Mouse (Mus musculus) testis, adult 2 months (tissue): ENCODE measurements around the gene Tpx2. TPM values are rescaled to one million over a fixed set of nuclear protein-coding genes. Genes with fewer than 3 reads are reported as not detected.

Experiments used
- H3K27ac ChIP-seq: fragments of 200-500 bp; 2 replicates; pipeline ENCODE4 v1.5.1; 2012; ENCODE audit warnings: low read depth, low read length; ENCODE audit not compliant: control insufficient read depth, insufficient read depth
- H3K27me3 ChIP-seq: fragments of 200-500 bp; 2 replicates; pipeline ENCODE4 v1.6.1; 2012; ENCODE audit warnings: mild to moderate bottlenecking, low read length, moderate library complexity; ENCODE audit not compliant: control insufficient read depth, insufficient read depth
- H3K36me3 ChIP-seq: fragments of 200-500 bp; 2 replicates; pipeline ENCODE4 v1.6.1; 2012; ENCODE audit warnings: mild to moderate bottlenecking, low read length; ENCODE audit not compliant: control insufficient read depth, insufficient read depth
- H3K4me1 ChIP-seq: fragments of 200-500 bp; 2 replicates; pipeline ENCODE4 v1.6.1; 2012; ENCODE audit warnings: low read length; ENCODE audit not compliant: control insufficient read depth, insufficient read depth
- H3K4me3 ChIP-seq: fragments of 200-500 bp; 2 replicates; pipeline ENCODE4 v1.5.1; 2012; ENCODE audit warnings: low read depth, mild to moderate bottlenecking, low read length, moderate library complexity, mixed read lengths; ENCODE audit not compliant: control insufficient read depth
- CTCF ChIP-seq: fragments of 200-500 bp; IDR thresholded peaks from 2 replicates; pipeline ENCODE4 v1.5.1; 2012; ENCODE audit warnings: low read depth, mild to moderate bottlenecking, inconsistent platforms, low read length, moderate library complexity; ENCODE audit not compliant: control insufficient read depth, insufficient read depth, insufficient replicate concordance
- POLR2A ChIP-seq: fragments of 200-500 bp; IDR thresholded peaks from 2 replicates; pipeline ENCODE4 v1.6.1; 2012; ENCODE audit warnings: low read depth, mild to moderate bottlenecking, inconsistent platforms, low read length, moderate library complexity; ENCODE audit not compliant: control insufficient read depth
- polyA plus RNA-seq: library from polyadenylated mRNA; depleted of rRNA; stranded (reverse); fragments of >200 nt; gene quantifications from 2 replicates; pipeline ENCODE4 v1.2.3, GENCODE M21; 2012

The Tpx2 gene
- polyA plus RNA-seq, 1 experiment: 9.0 TPM

- Histone ChIP-seq H3K27me3 (no peaks in the 10 kb centered on the region), H3K36me3 (no peaks in the 10 kb centered on the region; the same call in 1 of the 2 replicates), H3K4me3 (no peak overlapping the region), H3K4me1 (no peaks in the 10 kb centered on the region; the same call in 1 of the 2 replicates), H3K27ac (no peak overlapping the region)
- TF ChIP-seq POLR2A (no peak), CTCF (no peak)
Observed at GRCm38 (mm10) chr2:152899011-152899410, 51.2 kb downstream of the Tpx2 start.

DNA sequence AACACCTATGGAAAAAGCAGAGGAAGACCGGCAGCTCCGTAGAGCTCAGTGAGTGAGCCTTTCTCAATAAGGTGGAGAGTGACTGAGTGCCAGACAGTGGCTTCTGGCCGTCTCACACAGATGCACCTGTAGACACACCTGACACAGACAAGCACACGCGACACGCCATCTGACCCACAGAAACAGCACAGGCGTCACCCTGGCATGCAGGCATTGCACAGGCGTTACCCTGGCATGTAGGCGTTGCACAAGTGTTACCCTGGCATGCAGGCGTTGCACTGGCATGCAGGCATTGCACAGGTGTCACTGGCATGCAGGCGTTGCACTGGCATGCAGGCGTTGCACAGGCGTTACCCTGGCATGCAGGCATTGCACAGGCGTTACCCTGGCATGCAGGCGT, 53.5 kb downstream of the Tpx2 start:
- H3K27me3 ChIP-seq: no peaks in the 10 kb centered on the region
- TF ChIP-seq POLR2A (no peak), CTCF (no peak)
- no peak overlapping the region for H3K27ac ChIP-seq
- no peak overlapping the region for H3K4me3 ChIP-seq
- no peaks in the 10 kb centered on the region for H3K36me3 ChIP-seq
- H3K4me1 ChIP-seq: no peaks in the 10 kb centered on the region; the same call in 1 of the 2 replicates

DNA sequence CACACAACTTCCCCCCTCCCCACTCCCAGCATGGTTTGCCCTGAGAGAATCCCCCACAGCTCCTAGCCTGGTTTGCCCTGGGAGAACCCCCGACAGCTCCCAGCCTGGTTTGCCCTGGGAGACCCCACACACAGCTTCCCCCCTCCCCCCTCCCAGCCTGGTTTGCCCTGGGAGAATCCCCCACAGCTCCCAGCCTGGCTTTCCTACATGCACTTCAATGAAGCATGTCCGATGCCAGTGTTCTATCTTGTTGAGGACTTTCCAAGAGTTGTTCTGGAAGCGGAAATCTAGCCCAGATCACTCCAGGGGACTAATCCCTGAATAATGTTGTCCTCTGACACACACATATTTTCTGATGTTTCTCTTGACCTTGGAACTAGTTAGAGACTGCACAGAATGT, 54.9 kb downstream of the Tpx2 start:
- Histone ChIP-seq H3K4me3 (no peak overlapping the region), H3K27ac (no peak overlapping the region), H3K27me3 (no peaks in the 10 kb centered on the region), H3K36me3 (no peaks in the 10 kb centered on the region), H3K4me1 (no peaks in the 10 kb centered on the region; the same call in 1 of the 2 replicates)
- no peak for TF ChIP-seq CTCF
- no peak for TF ChIP-seq POLR2A

DNA sequence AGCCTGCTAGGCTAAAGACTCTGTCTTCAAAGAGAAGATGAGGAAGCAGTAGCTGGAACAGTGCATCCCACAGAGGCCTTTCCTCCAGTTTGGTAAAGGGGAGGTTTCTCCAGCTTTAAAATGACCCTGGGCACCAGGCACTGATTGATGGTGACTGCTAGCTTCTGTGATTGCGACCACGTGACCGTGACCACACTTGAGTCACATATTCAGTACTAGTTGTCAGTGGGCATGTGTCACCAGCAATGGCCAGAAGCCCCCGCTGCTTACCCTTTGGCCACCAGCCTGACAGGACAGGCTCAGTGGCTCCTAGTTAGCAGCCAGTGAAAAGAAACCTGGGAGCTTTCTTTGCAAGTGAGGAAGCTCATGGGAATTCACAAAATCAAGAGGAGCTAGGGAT, 55.8 kb downstream of the Tpx2 start:
- H3K27ac ChIP-seq: no peak overlapping the region
- H3K36me3 ChIP-seq: no peaks in the 10 kb centered on the region
- TF ChIP-seq CTCF (no peak), POLR2A (no peak)
- no peaks in the 10 kb centered on the region for H3K27me3 ChIP-seq
- no peak overlapping the region for H3K4me3 ChIP-seq
- no peaks in the 10 kb centered on the region; the same call in 1 of the 2 replicates for H3K4me1 ChIP-seq

GRCm38 (mm10) chr2:152904127-152904643, 56.4 kb downstream of the Tpx2 start:
- no peak for TF ChIP-seq POLR2A
- TF ChIP-seq CTCF: no peak
- Histone ChIP-seq H3K4me3 (no peak overlapping the region), H3K27ac (no peak overlapping the region), H3K36me3 (no peaks in the 10 kb centered on the region), H3K4me1 (no peaks in the 10 kb centered on the region; the same call in 1 of the 2 replicates), H3K27me3 (no peaks in the 10 kb centered on the region)

DNA sequence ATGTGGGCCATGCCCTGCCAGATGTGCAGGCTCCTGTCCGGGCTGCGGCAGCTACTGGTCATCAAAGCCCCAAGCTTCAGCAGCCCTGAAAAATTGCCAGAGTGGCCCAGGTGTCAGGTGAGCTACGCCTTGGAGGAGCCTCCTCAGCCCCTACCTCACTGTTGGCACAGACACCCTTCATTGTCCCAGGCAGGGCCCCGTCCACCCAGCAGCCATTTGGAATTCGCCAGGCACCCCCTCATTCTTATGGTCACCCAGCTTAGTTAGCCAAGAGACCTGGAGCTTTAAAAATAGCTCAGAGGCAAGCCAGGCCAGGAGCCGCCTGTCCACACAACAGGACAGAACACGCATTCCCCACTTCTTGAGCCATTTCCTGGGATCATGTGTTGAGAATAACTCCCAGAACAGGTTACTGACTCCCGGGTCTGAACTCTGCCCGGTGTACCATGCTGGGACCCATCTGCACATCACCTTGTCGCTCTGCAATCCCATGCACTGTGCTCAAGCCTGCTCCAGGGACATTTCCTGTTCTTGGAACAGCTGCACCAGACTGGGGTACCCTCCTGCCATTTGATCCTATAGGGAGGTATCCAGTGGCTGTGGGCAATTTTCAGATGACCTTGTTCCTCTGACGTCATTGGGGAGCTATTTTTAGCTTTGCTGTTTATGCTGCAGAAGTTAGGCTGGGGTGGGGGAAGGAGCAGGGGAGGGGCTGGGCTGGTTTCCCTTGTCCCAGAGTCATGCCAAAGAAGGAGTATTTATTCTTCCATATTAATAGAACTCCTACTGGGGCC, 57.5 kb downstream of the Tpx2 start:
- H3K27me3 ChIP-seq: no peaks in the 10 kb centered on the region
- no peaks in the 10 kb centered on the region; the same call in 1 of the 2 replicates for H3K4me1 ChIP-seq
- no peak overlapping the region for H3K27ac ChIP-seq
- no peak for TF ChIP-seq CTCF
- no peak for TF ChIP-seq POLR2A
- H3K4me3 ChIP-seq: no peak overlapping the region
- H3K36me3 ChIP-seq: no peaks in the 10 kb centered on the region

GRCm38 (mm10) chr2:152906274-152907037, 58.7 kb downstream of the Tpx2 start:
- TF ChIP-seq CTCF (no peak), POLR2A (no peak)
- Histone ChIP-seq H3K27ac (no peak overlapping the region), H3K4me3 (no peak overlapping the region), H3K27me3 (no peaks in the 10 kb centered on the region), H3K36me3 (no peaks in the 10 kb centered on the region), H3K4me1 (peaks cover 3% of the 10 kb centered on the region)
